Mouse (Mus musculus) right cerebral cortex, adult 18-20 months (tissue): Measurements from ENCODE around the gene Gm42957.
"Not testable (repeated sequence)": the region's sequence is repeated elsewhere in the genome, so short reads cannot be mapped to it uniquely, and the experiment has no call there.

ENCODE experiments used
- DNase-seq: peaks from one replicate; pipeline ENCODE4 v3.0.0; 2022; ENCODE audit warnings: mixed read lengths

Gene Gm42957

GRCm38 (mm10) chr3:96634928-96635879 lies at the start of gene Gm42957, which contains the start of gene Pex11b:
Gene Gm42957, plus strand, starts transcription at chr3:96635474.
Gene Pex11b, plus strand, starts transcription at chr3:96635376.
- DNase-seq: peak; percentile 93

DNA sequence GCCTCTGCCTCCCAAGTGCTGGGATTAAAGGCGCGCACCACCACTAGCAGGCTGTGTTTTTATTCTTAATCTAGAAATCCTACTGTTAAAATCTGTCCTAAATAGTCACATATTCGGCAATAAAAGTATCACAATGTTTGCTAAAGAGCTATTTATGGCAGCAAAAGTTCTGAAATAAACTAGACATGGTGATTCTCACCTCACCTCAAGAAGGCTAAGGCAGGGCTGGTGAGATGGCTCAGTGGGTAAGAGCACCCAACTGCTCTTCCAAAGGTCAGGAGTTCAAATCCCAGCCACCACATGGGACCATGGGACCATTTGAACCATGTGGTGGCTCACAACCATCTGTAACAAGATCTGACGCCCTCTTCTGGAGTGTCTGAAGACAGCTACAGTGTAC lies 44.6 kb upstream of the Gm42957 start:
- DNase-seq: no peak

DNA sequence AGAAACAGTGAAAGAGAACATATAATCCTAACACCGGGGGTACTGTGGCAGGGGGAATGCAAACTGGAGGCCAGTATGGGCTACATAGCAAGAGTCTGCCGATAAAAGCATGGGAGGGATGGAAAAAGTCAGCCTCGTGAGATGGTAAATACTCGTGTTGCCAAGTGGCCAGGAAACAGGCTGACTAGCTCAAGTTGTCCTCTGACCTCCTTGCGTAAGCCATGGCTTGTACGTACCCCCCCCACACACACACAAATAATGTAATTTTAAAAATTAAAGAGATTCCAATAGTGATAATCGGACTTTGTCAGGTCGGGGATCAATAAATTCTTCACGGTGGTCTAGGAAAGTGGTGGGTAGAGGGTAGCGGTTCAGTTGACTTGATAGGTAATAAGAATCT lies 41.9 kb upstream of the Gm42957 start:
- DNase-seq: no peak

- DNase-seq: peak; percentile 96
Measured at GRCm38 (mm10) chr3:96593790-96594560, 41.3 kb upstream of the Gm42957 start, which contains the start of gene Polr3gl. Gene Polr3gl, minus strand, starts transcription at chr3:96594181.

DNA sequence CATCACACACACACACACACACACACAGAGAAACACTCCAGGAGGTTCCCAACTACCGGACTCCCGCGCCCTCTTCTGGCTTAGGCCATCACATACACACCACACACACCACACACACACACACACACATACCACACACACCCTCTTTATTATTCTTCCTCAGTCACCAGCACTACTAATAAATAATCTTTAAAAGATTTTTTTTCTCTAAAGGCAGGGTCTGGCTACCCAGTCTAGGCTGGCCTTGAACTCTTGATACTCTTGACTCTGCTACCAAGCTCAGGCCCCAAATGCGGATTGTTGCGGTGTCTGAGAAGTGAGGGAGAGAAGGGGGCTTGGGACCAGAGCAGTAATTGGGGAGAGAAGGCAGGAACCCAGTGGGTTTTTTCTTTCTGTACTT lies 40.4 kb upstream of the Gm42957 start:
- DNase-seq: no peak

DNA sequence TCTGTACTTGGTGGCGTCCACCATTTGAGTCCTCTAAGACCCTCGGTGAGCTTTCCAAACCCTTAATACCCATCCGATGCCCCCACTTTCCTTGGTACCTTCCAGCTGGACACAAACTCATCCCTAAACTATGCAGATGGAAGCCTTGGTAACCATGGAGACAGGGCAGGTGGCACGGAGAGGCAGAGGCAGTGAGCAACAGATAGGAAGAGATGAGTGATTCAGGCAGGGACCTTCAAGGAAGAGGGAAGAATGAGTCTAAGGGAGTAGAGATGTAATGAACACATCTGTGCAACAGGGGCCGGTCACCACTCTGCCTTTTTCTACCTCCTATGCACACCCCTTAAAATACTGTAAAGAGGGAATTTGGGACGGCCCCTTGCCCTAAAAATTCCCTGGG lies 39.6 kb upstream of the Gm42957 start:
- DNase-seq: peak; percentile 72

- DNase-seq: peak; percentile 87
Measured at GRCm38 (mm10) chr3:96596228-96596707, 39.0 kb upstream of the Gm42957 start, which contains the start of gene Ankrd34a. Gene Ankrd34a, plus strand, starts transcription at chr3:96596636.

- DNase-seq: peak; percentile 40
Measured at GRCm38 (mm10) chr3:96596855-96597254, 38.4 kb upstream of the Gm42957 start.

DNA sequence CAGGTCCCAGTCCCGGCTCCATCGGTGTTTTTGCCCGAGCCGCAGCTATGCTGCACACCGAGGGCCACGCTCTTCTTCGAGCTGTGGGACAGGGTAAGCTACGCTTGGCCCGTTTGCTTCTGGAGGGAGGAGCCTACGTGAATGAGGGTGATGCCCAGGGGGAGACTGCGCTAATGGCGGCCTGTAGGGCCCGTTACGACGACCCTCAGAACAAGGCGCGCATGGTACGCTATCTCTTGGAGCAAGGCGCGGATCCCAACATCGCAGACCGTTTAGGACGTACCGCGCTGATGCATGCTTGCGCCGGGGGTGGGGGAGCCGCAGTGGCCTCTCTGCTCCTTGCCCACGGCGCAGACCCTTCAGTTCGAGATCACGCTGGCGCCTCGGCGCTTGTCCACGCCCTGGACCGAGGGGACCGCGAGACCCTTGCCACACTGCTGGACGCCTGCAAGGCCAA lies 37.8 kb upstream of the Gm42957 start:
- peak; percentile 48 for DNase-seq

- DNase-seq: peak; percentile 56
Measured at GRCm38 (mm10) chr3:96598156-96599068, 36.9 kb upstream of the Gm42957 start.

- DNase-seq: no peak
Measured at GRCm38 (mm10) chr3:96599069-96599393, 36.2 kb upstream of the Gm42957 start.

DNA sequence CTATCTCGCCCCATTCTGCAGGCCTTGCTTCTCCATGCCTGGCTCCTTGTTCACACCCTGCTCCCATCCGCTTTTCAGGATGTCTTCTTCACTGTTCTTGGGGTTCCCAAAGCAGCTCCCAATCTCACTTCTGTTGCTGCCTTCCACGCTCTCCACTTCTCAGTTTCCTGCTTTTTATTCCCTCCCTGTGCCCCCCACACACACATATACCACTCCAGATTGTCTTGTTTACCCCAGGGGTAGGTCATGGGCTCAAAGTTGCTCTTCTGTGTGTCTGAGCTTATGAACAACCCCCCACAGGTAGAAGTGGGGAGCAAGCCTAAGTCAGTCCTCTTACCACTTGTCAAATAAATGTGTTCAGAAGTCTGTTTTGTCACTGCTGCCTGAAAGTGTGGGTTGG lies 35.9 kb upstream of the Gm42957 start:
- no peak for DNase-seq

DNA sequence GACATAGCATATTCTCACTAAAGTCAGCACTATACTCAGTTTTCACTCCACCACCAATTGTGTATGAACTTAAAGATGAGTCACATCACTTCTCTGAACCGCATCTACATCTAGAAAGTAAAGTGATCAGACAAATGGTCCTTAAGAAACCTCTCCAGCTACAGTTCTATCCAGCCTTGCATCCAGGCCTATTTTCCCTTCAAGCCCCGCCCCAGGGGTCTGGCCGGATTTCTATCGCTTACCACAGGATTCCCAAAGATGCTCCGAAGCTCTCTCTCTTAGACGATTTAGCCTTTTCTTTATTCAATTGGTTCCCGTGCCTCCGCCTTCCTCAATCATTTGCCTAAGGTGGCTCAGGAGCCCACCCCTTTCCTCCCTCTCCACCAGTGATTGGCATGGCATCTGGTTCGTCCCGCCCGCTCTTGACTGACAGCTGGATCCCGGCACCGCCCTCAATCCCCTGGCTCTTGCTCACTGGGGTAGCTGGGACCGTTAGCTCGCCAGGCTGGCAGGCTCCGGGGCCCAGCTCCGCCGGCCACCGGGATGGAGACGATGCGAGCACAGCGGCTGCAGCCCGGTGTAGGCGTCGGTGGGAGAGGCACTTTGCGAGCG lies 34.5 kb upstream of the Gm42957 start, which contains the start of gene Lix1l:
Gene Lix1l, plus strand, starts transcription at position 511 of the 612 bp plus-strand sequence.
- peak; percentile 96 for DNase-seq

GRCm38 (mm10) chr3:96601251-96601787 lies 34.0 kb upstream of the Gm42957 start:
- DNase-seq: peak; percentile 72

GRCm38 (mm10) chr3:96601941-96602703 lies 33.2 kb upstream of the Gm42957 start:
- DNase-seq: peak; percentile 28

GRCm38 (mm10) chr3:96602704-96603084 lies 32.6 kb upstream of the Gm42957 start:
- no peak for DNase-seq

- DNase-seq: no peak
Measured at GRCm38 (mm10) chr3:96603311-96603710, 32.0 kb upstream of the Gm42957 start.

DNA sequence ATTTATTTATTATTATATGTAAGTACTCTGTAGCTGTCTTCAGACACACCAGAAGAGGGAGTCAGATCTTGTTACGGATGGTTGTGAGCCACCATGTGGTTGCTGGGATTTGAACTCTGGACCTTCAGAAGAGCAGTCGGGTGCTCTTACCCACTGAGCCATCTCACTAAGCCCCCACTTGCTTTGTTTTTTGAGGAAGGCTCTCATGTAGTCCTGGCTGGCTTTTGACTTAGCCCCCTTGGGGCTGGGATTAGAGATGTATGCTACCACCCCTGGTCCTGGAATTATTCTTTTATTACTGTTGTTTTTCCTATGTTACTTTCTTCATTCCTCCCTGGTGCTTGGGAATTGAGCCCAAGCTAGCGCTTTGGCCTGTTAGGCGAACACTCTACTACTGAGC lies 29.3 kb upstream of the Gm42957 start:
- DNase-seq: not testable (repeated sequence)

GRCm38 (mm10) chr3:96606618-96607017 lies 28.7 kb upstream of the Gm42957 start:
- no peak for DNase-seq

GRCm38 (mm10) chr3:96617941-96618340 lies 17.3 kb upstream of the Gm42957 start:
- no peak for DNase-seq

- DNase-seq: no peak
Measured at GRCm38 (mm10) chr3:96623201-96623600, 12.1 kb upstream of the Gm42957 start.
